Comparison of ENCODE assay signal across 7 mouse cellular contexts in the genomic region with DNA sequence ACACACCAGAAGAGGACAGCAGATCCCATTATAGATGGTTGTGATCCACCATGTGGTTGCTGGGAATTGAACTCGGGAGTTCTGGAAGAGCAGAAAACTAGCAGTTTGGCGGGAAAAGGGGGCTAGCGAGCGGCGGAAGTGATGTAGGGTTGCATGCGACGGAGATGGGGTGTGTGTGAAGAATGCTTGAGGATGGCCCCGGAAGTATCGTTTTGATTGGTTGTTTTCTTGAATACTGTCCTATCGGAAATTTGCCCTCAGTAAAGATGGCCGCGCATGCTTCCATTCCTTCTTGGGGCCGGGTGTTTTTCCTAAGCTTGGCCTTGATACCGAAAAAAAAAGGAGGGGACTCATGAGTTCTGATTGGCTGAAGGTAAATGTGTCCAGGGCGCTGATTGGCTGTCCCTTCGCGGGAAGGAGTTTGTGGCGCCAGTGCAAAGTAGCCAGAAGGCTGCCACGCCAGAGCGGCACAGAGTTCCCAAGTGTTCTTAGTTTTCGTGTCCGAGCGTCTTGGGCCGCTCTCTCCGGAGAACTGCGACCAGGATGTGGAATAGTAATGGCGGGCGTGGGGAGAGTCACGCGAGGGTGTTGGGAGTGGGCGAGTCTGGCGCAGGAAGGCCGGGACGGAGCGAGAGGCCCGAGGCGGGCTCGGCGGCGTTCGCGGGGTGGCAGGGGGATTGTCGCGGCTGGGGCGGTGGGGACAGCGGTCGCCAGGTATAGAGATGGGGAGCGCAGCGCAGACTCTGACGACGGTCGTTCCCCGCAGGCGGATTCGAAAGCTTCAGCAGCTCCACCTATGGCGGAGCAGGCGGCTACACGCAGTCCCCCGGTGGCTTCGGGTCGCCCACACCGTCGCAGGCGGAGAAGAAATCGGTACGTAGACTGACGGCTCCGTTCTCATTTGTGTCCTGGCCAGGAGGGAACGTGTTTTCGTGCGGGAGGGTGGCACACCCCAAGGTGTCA. TPM values are rescaled to one million over a fixed set of nuclear protein-coding genes. Genes with fewer than 3 reads are reported as not detected.
DNase-seq lines count a peak whose midpoint lies in the region; ATAC-seq and TF ChIP-seq lines count a peak whose summit lies in the region.

A gene (plus strand): TSS at position 419 of the 963 bp plus-strand sequence.

- H3K27ac ChIP-seq in embryonic facial prominence, embryonic 10.5 days (replicated peaks), result peak within 1 kb of the TSS; percentile 90
- peak within 1 kb of the TSS; percentile 73 for H3K27ac ChIP-seq in intestine, postnatal 0 days (ENCODE audit: low read depth, low read length)
- peak within 1 kb of the TSS; percentile 52; the same call in 1 of the 2 replicates for H3K27ac ChIP-seq in midbrain, embryonic 12.5 days (replicated peaks)
- H3K27ac ChIP-seq in small intestine, adult 2 months (ENCODE audit: insufficient read depth, low read depth, low read length), result peak within 1 kb of the TSS; percentile 15; the same call in 1 of the 2 replicates

- intact Hi-C loops in left cerebral cortex, postnatal 4 days (cut with DNase I), result no loop called here

- no peaks in the 10 kb centered on the region for H3K9me3 ChIP-seq in embryonic facial prominence, embryonic 10.5 days
- H3K9me3 ChIP-seq in intestine, postnatal 0 days (ENCODE audit: control insufficient read depth), result no peaks in the 10 kb centered on the region
- no peaks in the 10 kb centered on the region for H3K9me3 ChIP-seq in midbrain, embryonic 12.5 days

- peak; percentile 96 for ATAC-seq in intestine, postnatal 0 days
- ATAC-seq in midbrain, embryonic 12.5 days (ENCODE audit: low FRiP score, low read depth), result peak; percentile 96

- peak within 1 kb of the TSS; percentile 85 for H3K4me2 ChIP-seq in intestine, postnatal 0 days (replicated peaks; ENCODE audit: low read depth)
- H3K4me2 ChIP-seq in midbrain, embryonic 12.5 days (replicated peaks), result peak within 1 kb of the TSS; percentile 91

- H3K27me3 ChIP-seq in embryonic facial prominence, embryonic 10.5 days (replicated peaks; ENCODE audit: low read depth, poor library complexity, severe bottlenecking), result no peaks in the 10 kb centered on the region
- H3K27me3 ChIP-seq in intestine, postnatal 0 days (replicated peaks; ENCODE audit: control insufficient read depth, insufficient read depth, low read length), result no peaks in the 10 kb centered on the region
- no peaks in the 10 kb centered on the region for H3K27me3 ChIP-seq in midbrain, embryonic 12.5 days
- H3K27me3 ChIP-seq in small intestine, adult 2 months (ENCODE audit: control insufficient read depth, insufficient read depth, low read length), result no peaks in the 10 kb centered on the region

- peaks cover 10% of the 10 kb centered on the region for H3K4me1 ChIP-seq in embryonic facial prominence, embryonic 10.5 days
- no peaks in the 10 kb centered on the region for H3K4me1 ChIP-seq in intestine, postnatal 0 days (replicated peaks; ENCODE audit: control insufficient read depth, insufficient read depth, low read length)
- H3K4me1 ChIP-seq in midbrain, embryonic 12.5 days, result peaks cover 12% of the 10 kb centered on the region
- H3K4me1 ChIP-seq in small intestine, adult 2 months (ENCODE audit: control insufficient read depth, insufficient read depth, insufficient read length, low read length), result peaks cover 4% of the 10 kb centered on the region; the same call in 1 of the 2 replicates

- TF ChIP-seq CTCF in intestine, postnatal 0 days (IDR thresholded peaks at IDR 0.05; ENCODE audit: low read depth), result 0 out of 2 replicates have a peak, but pooled peaks have one; percentile 15
- no peak for TF ChIP-seq CTCF in small intestine, adult 2 months (IDR thresholded peaks at IDR 0.05; ENCODE audit: extremely low read depth, insufficient read length, insufficient replicate concordance, low read depth, low read length)

- H3K36me3 ChIP-seq in embryonic facial prominence, embryonic 10.5 days (replicated peaks), result peaks cover 37% of the 10 kb centered on the region
- peaks cover 21% of the 10 kb centered on the region for H3K36me3 ChIP-seq in intestine, postnatal 0 days (ENCODE audit: control insufficient read depth, insufficient read depth)
- H3K36me3 ChIP-seq in midbrain, embryonic 12.5 days, result peaks cover 26% of the 10 kb centered on the region
- peaks cover 18% of the 10 kb centered on the region for H3K36me3 ChIP-seq in small intestine, adult 2 months (ENCODE audit: control insufficient read depth, insufficient read depth, low read length)

- peak within 1 kb of the TSS; percentile 91 for H3K4me3 ChIP-seq in embryonic facial prominence, embryonic 10.5 days
- H3K4me3 ChIP-seq in intestine, postnatal 0 days (ENCODE audit: low read depth, low read length), result peak within 1 kb of the TSS; percentile 84
- peak within 1 kb of the TSS; percentile 85 for H3K4me3 ChIP-seq in midbrain, embryonic 12.5 days
- peak within 1 kb of the TSS; percentile 89 for H3K4me3 ChIP-seq in small intestine, adult 2 months (ENCODE audit: low read depth, low read length)

- WGBS in embryonic facial prominence, embryonic 10.5 days, result under 1% methylated on average over 71 of the region's 71 CpGs
- under 1% methylated on average over 71 of the region's 71 CpGs for WGBS in intestine, postnatal 0 days
- under 1% methylated on average over 71 of the region's 71 CpGs for WGBS in midbrain, embryonic 12.5 days
- under 1% methylated on average over 71 of the region's 71 CpGs for WGBS in small intestine, adult 2 months

- DNase-seq in adrenal gland, postnatal 10 days, result peak; percentile 98
- DNase-seq in embryonic facial prominence, embryonic 10.5 days (ENCODE audit: low spot score), result peak; percentile 96
- DNase-seq in gonadal fat pad, adult 2 months (ENCODE audit: low read depth), result peak; percentile 99
- peak; percentile 99 for DNase-seq in left cerebral cortex, postnatal 4 days

- peak; percentile 9; the same call in 1 of the 2 replicates for TF ChIP-seq POLR2A in small intestine, adult 2 months (IDR thresholded peaks at IDR 0.05; ENCODE audit: low read depth, low read length)

- peak within 1 kb of the TSS; percentile 76 for H3K9ac ChIP-seq in intestine, postnatal 0 days (ENCODE audit: low read depth, low read length)
- peak within 1 kb of the TSS; percentile 66 for H3K9ac ChIP-seq in midbrain, embryonic 12.5 days (replicated peaks)

RNA-seq across cellular contexts. Expression of the gene that starts here (rescaled TPM):
- total RNA-seq in adrenal gland, postnatal 10 days (2021), result 10 to 100 TPM; 17.6 to 23.2 TPM
- 173 and 192 TPM in 2 replicates for polyA plus RNA-seq in embryonic facial prominence, embryonic 10.5 days (2016; fragmentation: Nextera tagmentation; extraction: Ambion mirVana)
- 20.9 and 21.6 TPM in 2 replicates for polyA plus RNA-seq in gonadal fat pad, adult 2 months (2012; rRNA removed)
- polyA plus RNA-seq in intestine, postnatal 0 days (2015; fragmentation: Nextera tagmentation; extraction: Ambion mirVana), result 26.6 and 27.9 TPM in 2 replicates
- 10 to 100 TPM; 15.4 to 16.0 TPM for total RNA-seq in left cerebral cortex, postnatal 4 days (2021)
- 111 and 123 TPM in 2 replicates for polyA plus RNA-seq in midbrain, embryonic 12.5 days (2016; fragmentation: Nextera tagmentation; extraction: Ambion mirVana)
- polyA plus RNA-seq in small intestine, adult 2 months (2012; rRNA removed), result 4.8 and 8.7 TPM in 2 replicates

Comparison
In these comparisons a context has a peak if more than half of its experiments do, and no peak if none do; other contexts are left out.
1. Peak in every context shown above with its lines: DNase-seq, ATAC-seq, H3K4me3 ChIP-seq and H3K27ac ChIP-seq.
2. H3K27ac ChIP-seq: peak in every context shown above with its lines; median percentile 90 in embryonic facial prominence, embryonic 10.5 days; 73 in intestine, postnatal 0 days; 52 in midbrain, embryonic 12.5 days; 15 in small intestine, adult 2 months.